Mouse (Mus musculus): ENCODE data around the gene Nme7.

Nme7 gene

DNA sequence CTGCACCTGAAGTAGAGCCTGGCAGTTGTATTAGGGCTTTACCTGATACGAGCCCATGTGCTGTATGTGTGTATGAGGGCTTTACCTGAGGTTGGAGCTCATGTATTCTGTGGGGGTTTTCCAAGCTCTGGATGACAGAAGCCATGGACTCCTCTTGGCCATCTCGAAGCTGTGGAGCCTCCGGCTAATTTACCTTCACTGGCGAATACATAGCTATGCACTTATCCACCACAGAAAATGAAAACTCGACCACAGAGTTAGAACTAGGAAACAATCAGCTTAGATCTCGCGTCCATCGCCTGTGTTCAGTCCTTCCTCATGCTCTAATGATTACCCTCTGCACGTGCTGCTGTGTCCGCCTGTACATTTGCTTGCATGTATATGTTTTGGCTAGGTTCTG, 80.4 kb downstream of the Nme7 start:
- DNase-seq (ENCODE audit: low read depth, low spot score) = no peak

DNA sequence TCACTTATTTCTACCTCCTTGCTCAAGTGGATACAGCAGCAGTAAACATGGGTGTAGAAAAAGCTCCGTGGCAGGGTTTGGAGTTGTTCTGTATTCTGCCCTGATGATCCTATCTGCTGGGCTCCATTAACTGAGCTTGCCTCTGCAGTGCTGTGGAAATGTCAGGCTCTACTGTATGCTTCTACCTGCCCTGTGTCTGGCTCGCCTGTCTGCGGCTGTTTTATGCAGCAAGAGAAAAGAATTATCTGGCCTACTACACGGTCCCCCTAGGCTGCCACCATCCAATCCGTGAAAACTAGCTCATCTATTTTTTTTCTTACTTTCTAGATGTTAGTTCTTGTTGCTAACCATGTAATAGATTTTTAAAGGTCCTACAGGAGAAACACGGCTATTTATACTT, 81.1 kb downstream of the Nme7 start:
- no peak for DNase-seq (ENCODE audit: low read depth, low spot score)

DNA sequence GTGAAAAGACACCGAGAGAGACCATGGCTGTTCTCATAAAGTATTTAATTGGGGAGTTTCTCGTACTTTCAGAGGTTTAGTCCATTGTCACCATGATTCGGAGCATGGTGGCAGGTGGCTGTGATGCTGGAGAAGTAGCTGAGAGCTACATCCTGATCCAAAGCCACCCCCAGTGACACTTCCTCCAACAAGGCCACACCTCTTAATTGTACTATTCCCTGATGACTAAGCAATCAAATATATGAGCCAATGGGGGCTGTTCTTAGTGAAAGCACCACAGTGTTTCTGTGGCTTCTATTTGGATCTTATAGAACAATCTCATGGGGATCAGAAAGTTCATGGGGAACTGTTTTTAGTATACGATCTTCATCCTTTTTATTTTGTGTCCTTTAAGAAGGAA, 85.8 kb downstream of the Nme7 start:
- DNase-seq (ENCODE audit: low read depth, low spot score) = no peak

DNA sequence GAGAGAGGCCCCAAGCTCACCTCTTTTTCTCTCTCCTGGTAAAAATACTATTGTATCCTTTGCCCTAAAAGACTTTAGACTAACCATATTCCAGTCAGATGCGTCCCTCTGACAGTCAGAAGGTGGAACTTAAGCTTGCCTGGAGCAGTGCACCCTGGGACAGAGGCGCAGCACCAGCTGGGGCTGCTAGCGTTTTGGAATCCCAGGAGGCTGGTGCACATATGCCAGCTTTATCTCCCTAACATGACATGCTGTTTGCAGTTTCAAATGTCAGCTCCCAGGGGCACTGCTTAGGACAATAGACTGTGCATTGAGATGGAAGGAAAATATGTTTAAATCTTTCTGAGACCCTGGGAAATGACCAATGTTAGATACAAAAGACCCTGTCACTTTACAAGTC, 88.3 kb downstream of the Nme7 start:
- DNase-seq (ENCODE audit: low read depth, low spot score) = no peak

DNA sequence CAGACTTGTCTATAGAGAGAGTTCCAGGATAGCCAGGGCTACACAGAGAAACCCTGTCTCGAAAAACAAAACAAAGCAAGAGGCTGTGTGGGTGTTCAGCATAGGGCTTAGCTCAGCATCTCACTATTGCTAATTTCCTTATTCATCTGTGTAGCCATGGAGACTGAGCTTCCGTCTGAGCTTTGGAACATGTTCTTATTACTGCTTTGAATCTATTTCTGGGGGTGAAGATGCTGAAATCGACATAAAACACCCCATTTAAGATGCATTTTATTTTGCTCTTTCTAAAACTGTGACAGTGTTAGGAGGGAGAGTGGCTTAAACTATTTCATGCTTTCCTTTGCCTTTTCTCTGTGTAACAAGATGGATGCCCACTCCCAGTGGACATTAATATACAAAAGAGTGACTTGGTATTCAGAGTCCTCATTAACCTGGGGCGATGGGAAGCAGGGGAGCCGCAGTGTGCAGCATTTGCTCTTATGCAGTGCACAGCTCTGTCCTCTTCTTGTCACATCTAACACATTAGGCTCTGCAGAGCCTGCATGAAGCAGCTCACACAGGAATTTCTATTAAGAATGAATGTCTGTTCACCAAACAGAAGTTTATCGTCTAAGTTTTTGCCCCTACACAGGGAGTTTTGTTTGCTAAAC, 91.3 kb downstream of the Nme7 start:
- DNase-seq (ENCODE audit: low read depth, low spot score) = no peak

DNA sequence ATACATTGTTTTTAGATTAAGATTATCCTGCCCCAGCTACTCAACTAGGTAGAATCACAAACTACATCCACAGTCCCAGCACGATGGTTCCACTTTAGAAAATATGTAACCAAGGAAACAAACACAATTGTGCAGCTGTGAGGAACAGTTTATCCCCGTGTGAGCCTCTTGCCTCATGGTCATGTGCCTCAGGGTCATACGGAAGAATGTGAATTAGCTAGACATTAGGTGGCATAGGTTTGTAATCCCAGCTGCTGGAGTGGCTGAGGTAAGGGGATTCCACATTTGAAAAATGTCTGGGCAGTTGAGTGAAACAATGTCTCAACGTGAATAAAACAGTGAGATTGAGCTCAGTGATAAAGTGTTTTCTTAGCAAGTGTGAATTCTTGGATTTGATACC, 93.8 kb downstream of the Nme7 start:
- DNase-seq (ENCODE audit: low read depth, low spot score) = no peak

DNA sequence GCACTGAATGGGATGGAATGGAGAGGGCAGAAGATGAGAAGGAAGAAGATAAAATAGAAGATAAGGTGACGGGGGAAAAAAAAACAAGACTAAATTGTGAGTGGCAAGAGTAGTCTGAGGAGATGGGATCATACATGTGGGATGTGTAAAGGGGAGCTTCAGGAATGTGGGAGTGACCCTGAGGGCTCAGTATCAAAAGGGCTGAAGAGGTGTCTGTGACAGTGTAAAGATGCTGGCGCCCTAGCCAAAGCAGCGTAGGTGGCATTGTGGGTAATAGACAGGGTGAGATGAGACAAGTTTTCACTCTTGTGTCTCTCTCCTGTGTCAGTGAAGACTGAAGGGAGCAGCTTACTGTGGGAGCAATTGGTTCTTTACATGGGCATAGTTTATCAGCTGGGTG, 95.7 kb downstream of the Nme7 start:
- DNase-seq (ENCODE audit: low read depth, low spot score) = no peak

DNA sequence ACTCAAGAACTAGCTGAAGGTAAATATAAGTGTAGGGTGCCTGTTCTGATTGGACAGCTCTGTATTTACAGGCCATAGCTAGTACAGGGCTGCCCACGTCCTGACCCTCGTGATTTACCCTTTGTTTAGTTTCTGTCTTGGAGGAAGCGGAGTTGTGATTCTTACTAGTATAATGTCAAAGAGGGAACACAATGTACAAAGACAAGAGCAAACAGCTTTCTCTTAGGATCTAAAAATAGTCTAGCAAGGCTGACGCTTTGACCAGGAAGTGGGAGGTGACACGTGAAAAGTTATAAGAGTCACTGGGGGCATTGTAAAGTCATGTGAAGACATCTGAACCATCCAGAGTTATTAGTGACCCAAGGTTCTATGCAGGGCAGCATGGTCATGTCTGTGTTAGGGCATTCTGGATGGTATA, 101.5 kb downstream of the Nme7 start:
- DNase-seq (ENCODE audit: low read depth, low spot score) = no peak

DNA sequence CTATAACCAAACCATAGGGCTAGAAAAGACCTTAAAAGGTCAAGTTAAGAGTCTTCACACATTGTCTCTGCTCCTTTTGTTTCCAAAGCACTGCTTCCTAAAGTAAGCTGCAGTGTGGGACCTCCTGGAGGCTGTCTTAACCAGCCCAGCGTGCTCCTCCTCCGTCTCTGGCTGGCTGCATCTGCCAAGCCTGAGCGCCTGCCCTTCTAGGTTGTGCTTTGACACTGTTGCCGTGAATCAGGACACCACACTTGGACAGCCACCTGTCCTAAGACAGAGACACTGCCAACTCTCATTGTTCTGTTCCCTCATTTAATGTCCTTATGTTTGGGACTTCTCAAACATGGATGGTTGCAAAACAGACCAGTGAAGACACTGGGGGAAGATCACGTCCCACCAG, 102.6 kb downstream of the Nme7 start:
- DNase-seq (ENCODE audit: low read depth, low spot score) = peak; percentile 10

DNA sequence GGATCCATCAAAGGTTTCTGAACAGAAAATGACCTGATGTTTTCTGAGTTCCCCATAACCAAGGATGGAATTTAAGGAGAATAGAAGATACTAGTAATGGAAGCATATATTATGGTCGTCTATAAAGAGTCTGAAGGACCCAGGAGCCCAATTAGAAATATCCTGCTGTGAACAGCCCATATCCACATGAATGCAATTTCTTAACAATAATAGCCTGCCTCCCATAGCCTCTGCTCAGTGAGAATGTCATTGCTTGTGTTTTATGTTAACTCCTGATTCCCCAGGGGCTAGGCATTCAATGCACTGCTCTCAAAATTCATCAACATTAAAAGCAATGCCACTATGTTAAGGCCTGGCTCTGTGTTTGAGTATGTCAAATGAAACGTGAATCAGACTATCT, 104.7 kb downstream of the Nme7 start:
- no peak for DNase-seq (ENCODE audit: low read depth, low spot score)

DNA sequence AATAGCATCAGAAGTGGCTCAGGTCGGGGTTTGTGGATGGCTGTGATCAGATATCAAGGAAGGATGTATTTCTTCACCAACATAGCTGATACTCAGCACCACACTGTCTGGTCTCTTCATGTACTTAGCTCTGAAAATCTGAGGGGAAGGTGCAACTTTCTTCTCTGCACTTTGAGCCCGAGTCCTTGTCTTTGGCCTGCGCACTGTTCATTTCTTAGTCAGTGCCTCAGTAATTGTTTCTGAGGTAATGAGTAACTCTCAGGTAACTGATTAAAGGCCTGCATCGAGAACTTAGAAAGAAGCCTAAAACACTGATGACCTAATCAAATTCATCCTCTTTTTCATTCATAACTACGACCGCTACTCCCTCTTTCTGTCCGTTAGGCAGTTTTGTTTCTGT, 107.4 kb downstream of the Nme7 start:
- DNase-seq (ENCODE audit: low read depth, low spot score) = no peak

DNA sequence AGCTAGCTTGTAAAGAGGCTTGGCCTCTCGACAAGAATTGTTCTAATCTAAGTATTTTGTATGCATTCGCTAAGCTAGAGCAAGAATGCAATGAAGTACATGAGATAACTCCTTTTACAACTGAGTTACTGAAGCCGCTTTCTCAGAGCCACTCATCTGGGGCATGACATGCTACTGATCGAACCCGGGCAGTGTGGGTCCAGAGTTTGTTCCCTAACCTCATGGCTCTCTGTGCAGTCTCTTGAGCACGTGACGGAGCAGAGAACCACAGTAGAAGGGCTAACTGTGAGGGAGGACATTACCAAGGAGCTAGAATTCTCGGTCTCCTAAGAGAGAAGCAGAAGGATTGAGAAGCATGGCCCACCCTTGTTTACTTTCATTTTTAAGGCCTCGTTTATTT, 109.0 kb downstream of the Nme7 start:
- DNase-seq (ENCODE audit: low read depth, low spot score) = no peak

DNA sequence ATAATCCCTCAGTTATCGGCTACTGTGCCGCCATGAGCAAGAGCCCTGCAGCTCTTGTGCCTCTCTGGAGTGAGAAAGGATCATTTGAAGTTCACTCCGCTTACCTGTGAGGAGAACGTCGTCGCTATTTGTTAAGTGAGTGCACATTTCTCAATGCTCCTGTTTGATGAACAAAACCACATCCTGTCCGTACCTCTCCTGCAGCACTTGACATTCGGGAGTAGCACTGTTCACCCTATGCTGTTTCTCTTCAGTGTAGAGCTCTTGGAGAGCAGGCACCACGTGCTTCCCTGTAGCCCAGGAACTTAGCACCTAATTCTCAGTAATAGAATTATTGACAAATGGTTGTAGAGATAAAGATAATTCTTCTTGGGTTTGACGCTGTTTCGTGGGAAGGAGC, 109.7 kb downstream of the Nme7 start:
- no peak for DNase-seq (ENCODE audit: low read depth, low spot score)

DNA sequence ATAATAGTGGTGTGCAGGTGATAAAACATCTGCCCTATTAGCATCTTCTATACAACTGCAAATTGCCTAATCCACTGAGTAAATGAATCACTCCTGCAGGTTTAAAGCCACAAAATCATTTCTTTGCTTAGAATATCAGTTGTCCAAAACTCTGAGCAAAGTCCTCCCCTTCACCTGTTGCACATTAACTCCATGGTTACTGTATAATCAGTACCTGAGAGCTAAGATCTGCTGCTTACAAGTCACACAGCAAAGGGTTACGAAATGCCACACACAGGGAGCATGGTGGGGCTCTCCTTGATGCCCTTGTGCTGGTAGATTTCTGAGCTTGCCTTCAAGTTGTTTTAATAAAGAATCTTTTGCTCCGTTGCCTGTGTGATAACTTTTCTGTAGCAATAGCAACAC, 111.4 kb downstream of the Nme7 start:
- no peak for DNase-seq (ENCODE audit: low read depth, low spot score)

DNA sequence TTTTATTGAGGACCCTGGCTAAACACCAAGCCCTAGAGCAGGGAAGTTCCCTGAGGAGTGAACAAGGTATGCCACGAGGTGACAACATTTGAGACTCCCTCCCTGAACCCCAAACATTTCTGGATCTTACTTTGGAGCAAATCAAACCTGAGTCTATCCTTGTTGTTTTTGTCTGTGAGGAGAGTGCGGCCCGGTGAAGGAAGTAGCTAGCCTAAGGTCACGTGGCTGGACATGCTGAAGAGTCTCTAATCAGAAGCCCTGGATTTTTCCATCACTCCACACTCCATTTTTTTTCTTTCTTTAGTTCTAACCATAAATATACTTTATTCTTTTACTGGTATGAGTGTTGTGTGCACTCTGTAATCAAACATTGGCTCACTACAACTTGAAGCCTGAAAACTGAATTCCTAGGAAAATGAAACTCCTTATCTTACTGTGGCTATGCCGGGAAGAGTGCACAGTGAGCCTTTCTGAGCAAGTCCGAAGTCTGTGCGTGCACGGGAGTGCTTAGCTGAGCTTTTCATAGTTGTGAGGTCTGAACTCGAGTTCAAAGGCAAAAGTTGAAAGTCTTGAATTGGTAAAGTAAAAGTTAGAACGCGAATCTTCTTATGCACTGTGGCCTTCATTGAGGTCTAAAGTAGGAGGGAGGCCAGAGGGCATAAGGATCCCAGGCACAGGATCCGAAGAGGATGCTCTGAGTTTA, 112.9 kb downstream of the Nme7 start:
- no peak for DNase-seq (ENCODE audit: low read depth, low spot score)

DNA sequence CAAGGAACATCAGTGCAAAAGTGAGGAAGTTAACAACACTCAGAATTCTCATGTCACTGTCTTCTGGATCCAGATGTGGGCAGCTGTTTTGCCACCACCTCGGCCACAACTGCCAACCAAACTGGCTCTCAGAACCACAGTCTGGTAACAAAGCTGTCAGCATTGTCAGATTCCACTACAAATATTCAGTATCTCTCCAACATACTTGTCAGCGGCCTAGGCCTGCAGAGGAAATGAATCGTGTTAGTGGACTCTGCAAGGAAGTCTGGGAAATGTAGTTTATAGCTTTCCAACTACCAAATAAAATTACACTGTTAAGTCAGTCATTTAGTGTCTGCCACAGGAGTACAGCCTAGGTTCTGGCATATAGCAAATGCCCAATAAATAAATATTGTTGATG, 113.7 kb downstream of the Nme7 start:
- DNase-seq (ENCODE audit: low read depth, low spot score) = no peak

DNA sequence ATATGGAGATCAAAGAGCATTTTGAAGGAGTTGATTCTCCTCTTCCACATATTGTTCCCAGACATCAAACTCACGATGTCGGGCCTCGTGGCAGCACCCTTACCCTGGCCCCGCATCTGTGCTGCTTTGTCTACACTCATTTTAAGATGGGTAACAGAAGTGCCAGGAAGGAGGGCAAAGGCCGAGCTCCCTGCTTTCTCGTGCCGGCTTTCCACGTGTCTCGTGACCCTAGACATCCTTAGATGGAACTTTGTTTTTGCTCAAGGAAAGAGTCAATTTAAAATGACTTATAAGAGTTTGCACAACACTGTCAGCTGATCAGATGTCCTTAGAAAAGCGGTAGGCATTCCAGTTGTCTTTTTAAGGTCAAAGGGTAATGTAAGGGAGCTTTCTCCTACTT, 114.4 kb downstream of the Nme7 start:
- DNase-seq (ENCODE audit: low read depth, low spot score) = no peak

DNA sequence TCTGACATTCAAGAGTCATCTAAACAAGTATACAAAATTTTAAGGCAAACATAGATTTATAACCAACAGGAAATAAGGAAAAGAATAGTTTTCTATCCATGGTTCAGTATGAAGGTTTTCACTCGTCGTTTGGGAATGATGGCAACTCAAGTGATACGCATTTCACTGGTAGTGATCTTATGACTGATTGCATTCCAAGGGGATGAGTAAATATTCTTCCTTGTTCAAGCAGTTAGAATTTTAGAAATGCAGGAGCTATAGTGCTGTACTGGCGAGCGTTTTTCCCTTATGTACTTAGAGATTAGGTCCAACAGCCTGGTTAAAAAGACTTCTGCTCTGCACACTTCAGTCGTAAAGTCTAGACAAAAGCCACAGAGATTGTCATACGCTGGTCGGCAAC, 115.5 kb downstream of the Nme7 start:
- no peak for DNase-seq (ENCODE audit: low read depth, low spot score)

DNA sequence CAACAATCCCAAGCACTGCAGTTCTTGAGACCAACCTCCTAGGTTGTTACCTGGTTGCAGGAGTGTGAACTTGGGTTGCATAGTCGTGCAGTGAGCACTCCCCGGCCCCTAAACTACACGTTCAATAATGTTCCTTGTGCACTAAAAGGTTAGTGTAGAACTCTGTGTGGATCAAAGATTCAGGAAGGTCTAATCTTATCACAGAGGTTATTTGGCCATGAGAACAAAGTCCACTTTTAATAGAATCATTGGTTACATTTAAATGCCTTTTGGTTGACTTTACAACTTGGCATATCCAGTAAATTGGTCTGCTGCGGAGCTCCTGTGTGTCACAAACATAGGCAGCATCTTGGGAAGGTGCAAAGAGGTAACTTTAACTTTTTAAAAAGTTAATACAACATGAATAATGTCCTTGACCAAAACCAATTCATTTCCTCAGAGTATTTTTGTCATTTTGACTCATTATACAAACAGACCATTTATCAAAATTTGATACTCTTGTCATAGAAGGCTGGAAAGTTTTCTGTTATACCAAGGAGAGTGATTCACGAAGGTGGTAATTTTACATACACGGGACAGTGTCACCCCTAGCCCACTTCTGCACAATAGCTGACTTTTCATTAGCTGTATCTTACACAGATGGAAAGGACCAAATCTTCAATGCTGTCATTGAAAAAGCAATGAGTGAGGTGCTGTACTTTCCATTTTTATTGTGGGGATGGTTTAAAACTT, 116.9 kb downstream of the Nme7 start:
- DNase-seq (ENCODE audit: low read depth, low spot score) = no peak

DNA sequence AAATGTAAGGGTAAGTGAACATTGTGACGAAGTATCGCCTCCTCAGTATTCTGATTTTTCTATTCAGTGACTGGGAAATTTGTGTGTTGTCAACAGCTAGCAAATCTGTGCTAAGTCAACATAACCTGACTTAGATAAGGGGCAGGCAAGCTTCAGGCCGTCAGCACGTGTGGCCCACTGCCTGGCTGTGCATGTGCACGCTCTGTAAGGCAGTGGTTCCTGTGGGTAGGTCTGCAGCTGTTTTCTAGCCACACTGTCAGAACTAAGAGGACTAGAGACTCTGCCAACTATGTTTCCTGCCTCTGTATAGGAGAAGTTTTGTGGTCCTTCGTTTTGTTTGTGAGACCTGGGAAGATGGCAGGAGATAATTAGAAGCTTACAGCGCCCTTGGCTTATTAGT, 122.3 kb downstream of the Nme7 start:
- DNase-seq (ENCODE audit: low read depth, low spot score) = no peak

DNA sequence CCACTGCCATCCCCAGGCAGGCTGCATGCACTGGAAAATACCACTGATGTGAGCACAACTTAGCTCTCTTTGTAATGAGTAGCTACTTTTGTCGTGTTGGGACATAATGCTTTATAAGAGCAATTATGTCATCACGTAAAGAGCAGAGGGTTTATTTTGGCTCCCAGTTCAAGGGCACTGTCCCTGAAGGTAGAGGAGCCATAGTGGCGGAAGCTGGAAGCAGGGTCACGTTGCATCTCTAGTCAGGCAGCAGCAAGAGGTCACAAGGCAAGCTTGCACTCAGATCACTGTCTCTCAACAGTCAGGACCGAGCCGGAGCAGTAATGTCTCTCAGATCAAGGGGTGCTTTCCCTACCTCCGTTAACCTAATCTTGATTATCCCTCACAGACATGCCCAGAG, 123.9 kb downstream of the Nme7 start:
- DNase-seq (ENCODE audit: low read depth, low spot score) = no peak

DNA sequence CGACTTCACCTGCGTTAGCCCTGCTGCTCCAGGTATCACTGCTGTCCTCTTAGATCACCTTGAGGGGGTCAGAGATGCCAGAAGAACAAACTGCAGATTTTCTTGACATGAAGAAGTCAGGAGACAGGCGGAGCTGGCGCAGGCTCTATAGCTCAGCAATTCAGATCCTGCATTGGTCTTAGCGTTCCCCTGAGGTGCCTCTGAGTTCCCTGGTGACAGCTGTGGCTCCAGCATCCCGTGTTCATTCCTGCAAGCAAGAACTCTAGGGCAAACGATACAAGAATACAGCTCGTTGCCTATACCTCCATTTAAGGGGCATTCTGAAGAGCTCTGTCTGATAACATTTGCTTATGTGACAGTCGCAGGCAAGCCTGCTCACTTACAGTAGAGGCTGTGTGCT, 124.7 kb downstream of the Nme7 start:
- no peak for DNase-seq (ENCODE audit: low read depth, low spot score)

DNA sequence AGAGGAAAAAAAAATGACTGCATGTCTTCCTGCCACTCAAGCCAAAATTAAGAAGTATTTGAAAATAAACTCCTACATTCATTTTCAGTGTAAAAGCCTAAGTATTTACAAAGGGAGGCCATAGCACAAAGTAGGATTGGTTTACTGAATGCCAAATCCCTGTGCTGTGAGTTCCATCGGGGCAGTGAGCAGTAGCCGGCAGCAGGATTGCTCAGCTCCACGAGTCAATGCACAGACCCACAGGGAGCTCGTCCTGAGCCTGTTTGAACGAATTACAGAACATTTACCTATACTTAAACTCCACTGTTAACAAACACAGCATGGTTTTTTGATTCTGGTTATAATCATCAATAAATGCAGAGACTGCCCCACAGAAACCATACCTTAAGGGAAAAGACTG, 128.7 kb downstream of the Nme7 start:
- no peak for DNase-seq (ENCODE audit: low read depth, low spot score)
